Mouse (Mus musculus) kidney, adult 2 months (tissue): ENCODE data around the gene Pde3a.

Experiments
- CTCF ChIP-seq: fragments of 200-500 bp; conservative IDR thresholded peaks from 2 replicates; pipeline ENCODE4 v1.5.1; 2011; ENCODE audit warnings: low read depth, mild to moderate bottlenecking, control low read depth, low read length, moderate library complexity, mixed read lengths; ENCODE audit not compliant: insufficient read depth, insufficient read length
- POLR2A ChIP-seq: fragments of 200-500 bp; IDR thresholded peaks from one replicate; pipeline ENCODE4 v1.6.1; 2011; ENCODE audit warnings: low read depth, low read length, control low read depth

- TF ChIP-seq CTCF (no peak), POLR2A (no peak)
Measured at GRCm38 (mm10) chr6:141210021-141210420, 39.0 kb upstream of the Pde3a start.
